Mouse (Mus musculus): Measurements from ENCODE around the gene Dnajb3. TPM values are rescaled to one million over a fixed set of nuclear protein-coding genes. Genes with fewer than 3 reads are reported as not detected.

Gene Dnajb3
- polyA plus RNA-seq, 1 experiment = not detected

GRCm38 (mm10) chr1:88235046-88235893 lies 29.7 kb upstream of the Dnajb3 start:
- Histone ChIP-seq H3K79me3 (ENCODE audit: low read depth) (no peaks in the 10 kb centered on the region), H3K27me3 (ENCODE audit: control insufficient read depth, insufficient read depth, insufficient read length) (peaks cover 49% of the 10 kb centered on the region), H3K79me2 (ENCODE audit: control insufficient read depth, insufficient read depth) (no peaks in the 10 kb centered on the region), H3K4me3 (ENCODE audit: insufficient read depth, poor library complexity, severe bottlenecking) (no peak overlapping the region), H3ac (ENCODE audit: control insufficient read depth, insufficient read length, low read depth) (no peak overlapping the region), H3K36me3 (ENCODE audit: control insufficient read depth, insufficient read depth) (no peaks in the 10 kb centered on the region)
- TF ChIP-seq FOSL1 (IDR thresholded peaks at IDR 0.05; ENCODE audit: insufficient read depth, low read length, poor library complexity, severe bottlenecking) (no peak), MYOG (IDR thresholded peaks at IDR 0.05; ENCODE audit: control insufficient read depth, extremely low read depth, insufficient read length) (no peak), MAX (IDR thresholded peaks at IDR 0.05) (no peak), MYOD1 (IDR thresholded peaks at IDR 0.05; ENCODE audit: control insufficient read depth, insufficient read length, low read depth) (no peak), CEBPB (IDR thresholded peaks at IDR 0.05; ENCODE audit: low read depth) (no peak), CTCF (IDR thresholded peaks at IDR 0.05; ENCODE audit: control insufficient read depth, insufficient read depth, insufficient read length) (no peak), USF1 (IDR thresholded peaks at IDR 0.05; ENCODE audit: low read depth) (no peak)

- TF ChIP-seq MYOD1 (IDR thresholded peaks at IDR 0.05; ENCODE audit: control insufficient read depth, insufficient read length, low read depth) (no peak), CEBPB (IDR thresholded peaks at IDR 0.05; ENCODE audit: low read depth) (no peak), MYOG (IDR thresholded peaks at IDR 0.05; ENCODE audit: control insufficient read depth, extremely low read depth, insufficient read length) (no peak), MAX (IDR thresholded peaks at IDR 0.05) (no peak), CTCF (IDR thresholded peaks at IDR 0.05; ENCODE audit: control insufficient read depth, insufficient read depth, insufficient read length) (no peak), USF1 (IDR thresholded peaks at IDR 0.05; ENCODE audit: low read depth) (no peak), FOSL1 (IDR thresholded peaks at IDR 0.05; ENCODE audit: insufficient read depth, low read length, poor library complexity, severe bottlenecking) (no peak)
- Histone ChIP-seq H3K4me3 (ENCODE audit: insufficient read depth, poor library complexity, severe bottlenecking) (no peak overlapping the region), H3K79me2 (ENCODE audit: control insufficient read depth, insufficient read depth) (no peaks in the 10 kb centered on the region)
These were observed 29.1 kb upstream of the Dnajb3 start for GRCm38 (mm10) chr1:88234646-88235045.

GRCm38 (mm10) chr1:88234248-88234610 lies 28.6 kb upstream of the Dnajb3 start:
- no peaks in the 10 kb centered on the region for H3K79me3 ChIP-seq (ENCODE audit: low read depth)
- H3K36me3 ChIP-seq (ENCODE audit: control insufficient read depth, insufficient read depth) = no peaks in the 10 kb centered on the region
- no peaks in the 10 kb centered on the region for H3K79me2 ChIP-seq (ENCODE audit: control insufficient read depth, insufficient read depth)
- H3K27me3 ChIP-seq (ENCODE audit: control insufficient read depth, insufficient read depth, insufficient read length) = peaks cover 54% of the 10 kb centered on the region
- no peak overlapping the region for H3ac ChIP-seq (ENCODE audit: control insufficient read depth, insufficient read length, low read depth)
- TF ChIP-seq MYOD1 (IDR thresholded peaks at IDR 0.05; ENCODE audit: control insufficient read depth, insufficient read length, low read depth) (no peak), MAX (IDR thresholded peaks at IDR 0.05) (no peak), USF1 (IDR thresholded peaks at IDR 0.05; ENCODE audit: low read depth) (no peak), CEBPB (IDR thresholded peaks at IDR 0.05; ENCODE audit: low read depth) (no peak), CTCF (IDR thresholded peaks at IDR 0.05; ENCODE audit: control insufficient read depth, insufficient read depth, insufficient read length) (no peak), MYOG (IDR thresholded peaks at IDR 0.05; ENCODE audit: control insufficient read depth, extremely low read depth, insufficient read length) (no peak), FOSL1 (IDR thresholded peaks at IDR 0.05; ENCODE audit: insufficient read depth, low read length, poor library complexity, severe bottlenecking) (no peak)
- no peak overlapping the region for H3K4me3 ChIP-seq (ENCODE audit: insufficient read depth, poor library complexity, severe bottlenecking)

More at GRCm38 (mm10) chr1:88234646-88235045, 29.1 kb upstream of the Dnajb3 start:
- Histone ChIP-seq H3ac (ENCODE audit: control insufficient read depth, insufficient read length, low read depth) (no peak overlapping the region), H3K79me3 (ENCODE audit: low read depth) (no peaks in the 10 kb centered on the region), H3K27me3 (ENCODE audit: control insufficient read depth, insufficient read depth, insufficient read length) (peaks cover 54% of the 10 kb centered on the region), H3K36me3 (ENCODE audit: control insufficient read depth, insufficient read depth) (no peaks in the 10 kb centered on the region)

GRCm38 (mm10) chr1:88233421-88234247 lies 28.1 kb upstream of the Dnajb3 start:
- no peak overlapping the region for H3ac ChIP-seq (ENCODE audit: control insufficient read depth, insufficient read length, low read depth)
- H3K27me3 ChIP-seq (ENCODE audit: control insufficient read depth, insufficient read depth, insufficient read length) = peaks cover 48% of the 10 kb centered on the region
- no peaks in the 10 kb centered on the region for H3K79me3 ChIP-seq (ENCODE audit: low read depth)
- H3K4me3 ChIP-seq (ENCODE audit: insufficient read depth, poor library complexity, severe bottlenecking) = no peak overlapping the region
- TF ChIP-seq CEBPB (IDR thresholded peaks at IDR 0.05; ENCODE audit: low read depth) = no peak
- TF ChIP-seq USF1 (IDR thresholded peaks at IDR 0.05; ENCODE audit: low read depth) = no peak
- no peaks in the 10 kb centered on the region for H3K79me2 ChIP-seq (ENCODE audit: control insufficient read depth, insufficient read depth)
- no peaks in the 10 kb centered on the region for H3K36me3 ChIP-seq (ENCODE audit: control insufficient read depth, insufficient read depth)

- Histone ChIP-seq H3ac (ENCODE audit: control insufficient read depth, insufficient read length, low read depth) (no peak overlapping the region), H3K79me3 (ENCODE audit: low read depth) (no peaks in the 10 kb centered on the region), H3K4me3 (ENCODE audit: insufficient read depth, poor library complexity, severe bottlenecking) (no peak overlapping the region), H3K27me3 (ENCODE audit: control insufficient read depth, insufficient read depth, insufficient read length) (peaks cover 46% of the 10 kb centered on the region), H3K79me2 (ENCODE audit: control insufficient read depth, insufficient read depth) (no peaks in the 10 kb centered on the region), H3K36me3 (ENCODE audit: control insufficient read depth, insufficient read depth) (no peaks in the 10 kb centered on the region)
- TF ChIP-seq CTCF (IDR thresholded peaks at IDR 0.05; ENCODE audit: control insufficient read depth, insufficient read depth, insufficient read length) (no peak), MAX (IDR thresholded peaks at IDR 0.05) (no peak), MYOD1 (IDR thresholded peaks at IDR 0.05; ENCODE audit: control insufficient read depth, insufficient read length, low read depth) (no peak), MYOG (IDR thresholded peaks at IDR 0.05; ENCODE audit: control insufficient read depth, extremely low read depth, insufficient read length) (no peak), CEBPB (IDR thresholded peaks at IDR 0.05; ENCODE audit: low read depth) (no peak), USF1 (IDR thresholded peaks at IDR 0.05; ENCODE audit: low read depth) (no peak)
These were observed 27.2 kb upstream of the Dnajb3 start for GRCm38 (mm10) chr1:88232664-88233380.

Data from C2C12 (cell line).